Mouse (Mus musculus) midbrain, embryonic 12.5 days (tissue): ENCODE measurements around the gene Flt3l. TPM values are rescaled to one million over a fixed set of nuclear protein-coding genes. Genes with fewer than 3 reads are reported as not detected.
"Not testable (repeated sequence)": the region's sequence is repeated elsewhere in the genome, so short reads cannot be mapped to it uniquely, and the experiment has no call there.

Source experiments
- ATAC-seq: fragments of 200-750 bp; cut with Nextera tagmentation; 2 replicates; pipeline ENCODE4 v1.8.0; 2017; ENCODE audit warnings: low read depth, moderate TSS enrichment, moderate library complexity; ENCODE audit not compliant: low FRiP score
- H3K27ac ChIP-seq: fragments of 300-500 bp; sonication (generic); replicated peaks from 2 replicates; pipeline ENCODE4 v1.5.1; 2016; ENCODE audit warnings: mild to moderate bottlenecking
- H3K27me3 ChIP-seq: fragments of 300-500 bp; sonication (generic); 2 replicates; pipeline ENCODE4 v1.6.1; 2016; ENCODE audit warnings: mild to moderate bottlenecking
- H3K36me3 ChIP-seq: fragments of 300-500 bp; sonication (generic); 2 replicates; pipeline ENCODE4 v1.6.1; 2016
- H3K4me1 ChIP-seq: fragments of 300-500 bp; sonication (generic); 2 replicates; pipeline ENCODE4 v1.6.1; 2016
- H3K4me2 ChIP-seq: fragments of 300-500 bp; sonication (generic); replicated peaks from 2 replicates; pipeline ENCODE4 v1.6.1; 2016; ENCODE audit warnings: mild to moderate bottlenecking, moderate library complexity
- H3K4me3 ChIP-seq: fragments of 300-500 bp; sonication (generic); 2 replicates; pipeline ENCODE4 v1.5.1; 2016; ENCODE audit warnings: mild to moderate bottlenecking
- H3K9ac ChIP-seq: fragments of 300-500 bp; sonication (generic); replicated peaks from 2 replicates; pipeline ENCODE4 v1.6.1; 2016; ENCODE audit warnings: mild to moderate bottlenecking, moderate library complexity
- H3K9me3 ChIP-seq: fragments of 300-500 bp; sonication (generic); 2 replicates; pipeline ENCODE4 v1.6.1; 2016; ENCODE audit warnings: mild to moderate bottlenecking
- WGBS: fragments of 180-500 bp; shearing (Covaris S2); methylation state at CpG from one replicate; pipeline ENCODE4 v1.1.7; 2016; 5-methylcytosine and 5-hydroxymethylcytosine counted together
- polyA plus RNA-seq: library from polyadenylated mRNA; unstranded; fragments of >200 nt; fragmentation: Nextera tagmentation; extraction: Ambion mirVana; gene quantifications from 2 replicates; pipeline ENCODE4 v1.2.1, GENCODE M21; 2016

Gene Flt3l
- polyA plus RNA-seq, 1 experiment from 2014 or later: 1.2 TPM

DNA sequence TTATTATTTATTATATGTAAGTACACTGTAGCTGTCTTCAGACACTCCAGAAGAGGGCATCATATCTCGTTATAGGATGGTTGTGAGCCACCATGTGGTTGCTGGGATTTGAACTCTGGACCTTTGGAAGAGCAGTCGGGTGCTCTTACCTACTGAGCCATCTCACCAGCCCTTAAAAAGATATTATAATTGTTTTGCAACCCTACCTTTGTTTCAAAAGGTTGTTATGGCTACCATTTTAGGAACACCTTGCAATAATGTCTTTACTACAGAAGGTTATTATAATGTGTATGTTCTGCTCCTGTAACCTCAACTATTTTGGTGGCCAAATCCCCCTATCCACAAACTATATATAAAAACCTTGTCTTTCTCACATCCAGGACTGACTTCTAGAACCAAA lies 16.8 kb upstream of the Flt3l start:
- H3K27ac ChIP-seq, H3K9me3 ChIP-seq, H3K36me3 ChIP-seq, H3K4me3 ChIP-seq, ATAC-seq, H3K27me3 ChIP-seq, H3K9ac ChIP-seq: not testable (repeated sequence)
- Histone ChIP-seq H3K4me2 (peak overlapping the region; percentile 78; the same call in 1 of the 2 replicates), H3K4me1 (peaks cover 22% of the 10 kb centered on the region)
- 92% methylated on average over 2 of the region's 2 CpGs for WGBS

DNA sequence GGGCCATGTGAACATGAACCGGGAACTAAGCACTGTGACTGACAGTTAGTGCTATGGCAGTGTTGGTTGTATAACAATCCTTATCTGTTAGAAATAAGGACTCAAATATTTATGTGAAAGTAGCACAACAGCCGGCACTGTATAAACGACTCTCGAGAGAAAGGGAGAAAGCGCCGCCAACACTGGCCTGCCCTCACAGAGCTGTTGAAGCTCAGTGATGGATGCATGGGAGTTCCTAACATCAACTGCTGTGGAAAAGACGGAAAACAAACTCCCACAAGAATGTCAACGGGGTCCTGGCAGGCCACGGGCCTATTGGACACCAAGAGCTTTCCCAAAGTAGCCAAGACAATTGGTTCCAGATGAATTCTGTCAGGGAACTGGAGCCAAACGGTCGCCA lies 15.1 kb upstream of the Flt3l start:
- H3K4me2 ChIP-seq: no peak overlapping the region
- WGBS: 68% methylated on average over 11 of the region's 11 CpGs
- ATAC-seq: no peak
- no peak overlapping the region for H3K4me3 ChIP-seq
- no peak overlapping the region; the same call in 1 of the 2 replicates for H3K27ac ChIP-seq
- no peaks in the 10 kb centered on the region for H3K27me3 ChIP-seq
- no peaks in the 10 kb centered on the region for H3K9me3 ChIP-seq
- H3K36me3 ChIP-seq: no peaks in the 10 kb centered on the region
- no peak overlapping the region for H3K9ac ChIP-seq
- H3K4me1 ChIP-seq: peaks cover 22% of the 10 kb centered on the region

DNA sequence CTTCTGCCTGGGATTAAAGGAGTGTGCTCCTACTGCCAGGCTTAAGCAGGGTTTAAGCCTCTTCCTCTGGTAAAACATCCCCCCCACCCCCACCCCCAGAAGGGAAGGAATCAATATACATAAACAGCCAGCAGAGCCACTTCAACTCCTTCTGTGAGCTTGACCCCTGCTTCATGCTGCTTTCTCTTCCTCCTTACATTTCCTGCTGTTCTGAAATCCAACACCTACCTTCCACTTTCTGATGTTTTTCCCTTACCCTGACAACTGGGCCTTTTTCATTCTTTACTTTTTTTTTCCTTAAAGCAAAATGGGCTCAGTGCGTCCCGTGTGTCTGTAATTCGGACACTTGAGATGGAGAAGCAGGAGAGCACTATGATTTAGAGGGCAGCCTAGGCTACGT lies 14.1 kb upstream of the Flt3l start:
- Histone ChIP-seq H3K27ac (no peak overlapping the region; the same call in 1 of the 2 replicates), H3K27me3 (no peaks in the 10 kb centered on the region), H3K4me1 (peaks cover 21% of the 10 kb centered on the region), H3K9me3 (no peaks in the 10 kb centered on the region), H3K4me2 (no peak overlapping the region), H3K9ac (peak overlapping the region; percentile 17; the same call in 1 of the 2 replicates), H3K4me3 (no peak overlapping the region), H3K36me3 (0 out of 2 replicates have a peak, but pooled peaks cover 7% of the 10 kb centered on the region)
- no peak for ATAC-seq
- WGBS: 68% methylated on average over 4 of the region's 4 CpGs

DNA sequence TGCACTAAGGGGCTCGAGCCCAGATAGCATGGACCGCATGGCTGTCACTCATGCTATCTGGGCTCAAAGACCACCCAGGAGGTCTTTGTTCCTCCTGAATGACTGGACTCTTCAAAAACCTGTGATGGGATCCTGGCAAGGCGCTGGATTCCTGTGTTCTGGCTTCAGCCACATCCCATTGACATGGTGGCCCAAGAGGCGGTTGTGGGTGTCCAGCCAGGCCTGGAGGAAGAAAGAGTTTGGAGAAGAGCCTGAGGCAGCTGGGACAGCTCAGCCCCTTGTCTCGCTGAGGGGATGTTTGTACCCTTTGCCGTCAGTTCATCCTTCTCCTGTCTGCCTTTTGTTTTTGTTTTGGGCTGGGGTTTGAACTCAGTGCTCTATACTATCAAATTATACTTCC lies 13.3 kb upstream of the Flt3l start:
- Histone ChIP-seq H3K27me3 (no peaks in the 10 kb centered on the region), H3K9me3 (no peaks in the 10 kb centered on the region), H3K9ac (no peak overlapping the region), H3K36me3 (peaks cover 15% of the 10 kb centered on the region), H3K27ac (no peak overlapping the region), H3K4me1 (peaks cover 15% of the 10 kb centered on the region), H3K4me3 (no peak overlapping the region), H3K4me2 (no peak overlapping the region)
- no peak for ATAC-seq
- WGBS: 24% methylated on average over 6 of the region's 6 CpGs

DNA sequence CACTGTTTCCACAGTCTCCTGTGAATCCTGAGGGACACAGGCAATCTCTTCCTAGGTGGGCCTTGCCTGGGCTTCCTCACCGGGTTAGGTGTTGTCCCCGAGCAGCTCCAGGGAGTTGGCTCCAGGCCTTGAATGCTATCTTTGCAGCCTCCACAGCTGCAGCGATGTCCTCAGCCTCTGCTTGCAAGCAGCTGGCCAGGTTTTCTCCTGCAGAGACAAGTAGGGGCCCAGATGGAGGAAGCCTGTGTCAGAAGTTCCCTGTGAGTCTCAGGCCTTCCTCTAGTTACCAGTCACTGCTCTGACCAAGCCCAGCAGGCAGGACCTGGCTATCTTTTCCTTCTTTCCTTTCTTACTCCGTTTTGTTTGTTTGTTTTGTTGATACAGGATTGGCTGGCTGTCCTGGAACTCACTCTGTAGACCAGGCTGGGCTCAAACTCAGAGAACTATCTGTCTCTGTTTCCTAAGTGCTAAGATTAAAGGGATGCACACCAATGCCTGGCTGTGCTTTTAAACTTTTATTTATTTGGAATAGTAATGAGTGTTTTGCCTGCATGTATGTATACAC lies 12.4 kb upstream of the Flt3l start:
- Histone ChIP-seq H3K27ac (no peak overlapping the region), H3K4me1 (peaks cover 14% of the 10 kb centered on the region), H3K9ac (0 out of 2 replicates have a peak overlapping the region, but pooled peaks have one; percentile 11), H3K36me3 (peaks cover 24% of the 10 kb centered on the region), H3K4me2 (no peak overlapping the region), H3K9me3 (no peaks in the 10 kb centered on the region), H3K27me3 (no peaks in the 10 kb centered on the region), H3K4me3 (no peak overlapping the region)
- ATAC-seq: no peak
- WGBS: 65% methylated on average over 4 of the region's 4 CpGs

DNA sequence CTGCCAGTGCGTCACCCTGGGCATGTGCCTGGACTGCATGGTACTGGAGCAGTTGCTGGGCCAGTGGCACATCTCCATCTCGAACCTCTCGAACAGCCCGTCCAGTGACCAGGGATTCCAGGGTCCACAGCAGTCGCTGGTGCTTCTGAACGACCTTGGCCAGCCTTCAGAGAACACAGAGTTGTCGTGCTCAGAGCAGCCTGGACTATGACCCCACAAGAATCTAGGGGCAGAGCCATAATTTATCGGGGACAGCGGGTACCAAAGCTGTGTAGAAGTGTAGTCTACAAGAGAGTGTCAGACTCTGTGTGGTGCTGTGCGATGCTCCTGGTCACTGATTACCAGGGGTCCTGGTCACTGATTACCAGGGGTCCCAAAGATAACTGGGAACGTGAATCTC lies 11.7 kb upstream of the Flt3l start:
- peaks cover 30% of the 10 kb centered on the region for H3K36me3 ChIP-seq
- H3K9me3 ChIP-seq: no peaks in the 10 kb centered on the region
- peaks cover 9% of the 10 kb centered on the region; the same call in 1 of the 2 replicates for H3K4me1 ChIP-seq
- no peak overlapping the region for H3K4me3 ChIP-seq
- no peak overlapping the region for H3K9ac ChIP-seq
- ATAC-seq: no peak
- no peaks in the 10 kb centered on the region for H3K27me3 ChIP-seq
- WGBS: 94% methylated on average over 11 of the region's 11 CpGs
- no peak overlapping the region for H3K4me2 ChIP-seq
- H3K27ac ChIP-seq: no peak overlapping the region

DNA sequence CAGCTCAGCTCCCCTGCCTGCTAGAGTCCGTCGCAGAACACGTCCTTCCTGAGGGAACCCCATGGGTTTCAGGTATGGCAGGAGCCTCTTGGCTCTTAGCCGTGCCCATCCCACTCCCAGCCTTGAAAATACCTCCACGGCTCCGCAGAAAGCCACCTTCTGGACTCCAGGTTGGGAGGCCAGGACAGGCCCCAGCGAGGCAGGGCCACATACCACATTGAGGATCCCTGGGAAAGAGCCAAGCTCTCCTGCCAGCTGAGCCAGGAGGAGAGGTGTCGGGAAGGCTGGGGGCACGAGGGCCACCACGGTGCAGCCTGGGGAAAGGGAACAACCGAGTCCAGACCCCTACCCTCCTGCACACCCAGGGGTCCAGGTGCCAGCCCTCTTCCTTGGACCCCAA lies 11.0 kb upstream of the Flt3l start:
- no peaks in the 10 kb centered on the region for H3K27me3 ChIP-seq
- 95% methylated on average over 11 of the region's 11 CpGs for WGBS

DNA sequence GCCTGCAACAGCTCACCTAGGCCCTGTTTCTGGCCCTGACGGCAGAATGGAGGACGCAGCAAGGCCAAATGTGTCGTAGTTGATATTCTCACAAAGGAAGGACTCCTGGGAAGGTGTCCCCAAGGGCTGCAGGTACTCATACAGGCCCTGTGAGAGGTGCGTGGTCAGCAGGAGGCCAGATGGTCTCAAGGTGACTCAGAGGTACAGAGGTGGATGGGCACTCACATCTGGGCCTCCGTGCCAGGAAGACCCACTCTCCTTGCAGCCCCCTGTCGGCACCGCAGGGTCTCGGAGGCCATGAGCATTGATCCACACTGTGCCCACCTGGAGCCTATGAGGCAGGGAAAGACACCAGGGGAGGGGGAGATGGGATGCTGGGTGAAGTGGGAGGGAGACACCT lies 9.2 kb upstream of the Flt3l start:
- Histone ChIP-seq H3K9me3 (no peaks in the 10 kb centered on the region), H3K9ac (0 out of 2 replicates have a peak overlapping the region, but pooled peaks have one; percentile 7), H3K36me3 (peaks cover 48% of the 10 kb centered on the region), H3K4me3 (no peak overlapping the region), H3K27me3 (no peaks in the 10 kb centered on the region), H3K27ac (no peak overlapping the region), H3K4me1 (peaks cover 4% of the 10 kb centered on the region; the same call in 1 of the 2 replicates), H3K4me2 (no peak overlapping the region)
- WGBS: 96% methylated on average over 8 of the region's 8 CpGs
- no peak for ATAC-seq

More for the DNA sequence above, 11.0 kb upstream of the Flt3l start:
- no peak overlapping the region for H3K4me2 ChIP-seq
- H3K4me1 ChIP-seq: peaks cover 9% of the 10 kb centered on the region; the same call in 1 of the 2 replicates
- H3K9me3 ChIP-seq: no peaks in the 10 kb centered on the region
- no peak overlapping the region for H3K9ac ChIP-seq
- no peak overlapping the region for H3K4me3 ChIP-seq
- peaks cover 36% of the 10 kb centered on the region for H3K36me3 ChIP-seq
- no peak overlapping the region for H3K27ac ChIP-seq
- ATAC-seq: no peak

DNA sequence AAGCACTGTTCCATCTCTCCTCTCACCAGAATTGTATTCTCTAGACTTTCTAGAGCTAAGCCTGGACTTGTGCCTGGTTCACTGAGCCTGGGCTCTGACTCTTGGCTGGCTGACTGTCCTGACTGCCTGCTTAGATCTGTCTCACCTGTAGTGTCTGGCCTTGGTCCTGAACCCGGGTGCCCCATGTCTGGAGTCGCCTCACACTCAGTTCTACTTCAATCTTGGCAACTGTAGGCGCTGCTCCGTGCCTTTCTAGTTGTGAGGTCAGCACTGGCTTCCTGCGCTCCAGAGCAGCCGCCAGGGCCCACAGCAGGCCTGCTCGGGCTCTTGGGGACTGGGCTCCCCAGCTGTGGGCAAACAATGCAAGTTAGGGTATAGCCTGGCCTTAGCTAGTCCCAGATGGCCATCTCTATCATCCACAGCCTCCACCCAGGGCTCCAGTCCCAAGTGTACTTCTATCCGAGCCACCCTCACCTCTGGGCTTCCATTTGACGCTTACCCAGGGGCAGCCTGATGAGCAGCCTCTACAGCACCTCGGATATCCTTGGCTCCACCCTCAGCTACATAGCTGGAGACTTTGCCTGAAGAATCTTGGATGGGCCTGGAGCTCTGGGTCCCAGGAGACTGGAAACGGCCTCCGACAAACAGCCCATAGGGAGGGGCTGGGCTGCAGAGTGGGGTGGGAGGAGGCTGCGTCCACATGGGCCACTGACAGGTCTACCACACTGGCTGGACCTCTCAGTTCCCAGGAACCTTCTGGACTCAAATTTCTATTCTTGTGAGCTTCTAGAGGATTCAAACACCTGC lies 8.3 kb upstream of the Flt3l start:
- H3K27ac ChIP-seq: no peak overlapping the region
- H3K27me3 ChIP-seq: no peaks in the 10 kb centered on the region
- no peak for ATAC-seq
- whole genome bisulfite sequencing: 90% methylated on average over 13 of the region's 13 CpGs
- no peak overlapping the region for H3K4me3 ChIP-seq
- no peak overlapping the region for H3K9ac ChIP-seq
- H3K9me3 ChIP-seq: no peaks in the 10 kb centered on the region
- H3K4me2 ChIP-seq: no peak overlapping the region
- H3K4me1 ChIP-seq: peaks cover 1% of the 10 kb centered on the region; the same call in 1 of the 2 replicates
- peaks cover 48% of the 10 kb centered on the region for H3K36me3 ChIP-seq

DNA sequence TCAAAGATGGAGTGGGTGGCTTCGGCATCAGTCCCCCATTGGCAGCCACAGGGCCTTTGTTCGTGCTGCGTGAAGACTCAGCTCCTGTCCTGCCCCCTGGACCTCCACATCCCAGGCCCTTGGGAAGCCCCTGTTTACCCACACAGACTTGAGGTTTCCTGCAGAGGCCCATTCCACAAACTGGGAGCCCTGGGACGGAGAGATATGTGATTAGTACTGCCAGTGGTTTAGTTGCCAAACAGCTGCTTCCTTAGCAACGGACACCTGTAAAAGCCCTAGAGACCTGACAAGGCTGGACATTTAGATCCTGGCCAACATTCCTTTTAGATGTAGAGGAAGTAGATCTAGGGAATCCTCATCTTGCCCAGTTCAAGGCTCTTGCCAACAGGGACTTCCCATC lies 5.7 kb upstream of the Flt3l start:
- peaks cover 48% of the 10 kb centered on the region for H3K36me3 ChIP-seq
- no peak for ATAC-seq

DNA sequence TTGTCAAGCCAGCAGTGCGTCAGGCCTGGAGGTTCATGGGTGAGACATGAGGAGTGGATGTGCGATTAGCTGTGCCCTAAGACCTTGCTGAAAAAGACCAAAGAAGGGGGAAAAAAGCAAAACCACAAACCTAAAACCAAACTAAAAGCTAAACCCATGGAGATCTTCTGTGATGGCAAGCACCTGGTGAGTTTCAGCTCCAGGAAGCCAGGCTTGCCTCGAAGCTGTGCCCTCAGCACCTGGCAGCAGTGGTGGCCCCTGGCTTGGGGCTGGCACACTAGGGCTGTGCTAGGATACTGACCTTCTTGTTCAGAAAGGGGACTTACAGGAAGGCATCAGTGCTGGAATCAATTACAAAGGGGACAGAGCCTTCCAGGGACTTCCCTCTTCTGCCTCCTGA lies 5.1 kb upstream of the Flt3l start:
- peaks cover 48% of the 10 kb centered on the region for H3K36me3 ChIP-seq
- no peak overlapping the region for H3K4me2 ChIP-seq
- H3K4me1 ChIP-seq: 0 out of 2 replicates have a peak, but pooled peaks cover 2% of the 10 kb centered on the region
- no peak overlapping the region for H3K4me3 ChIP-seq
- peaks cover 9% of the 10 kb centered on the region for H3K27me3 ChIP-seq
- H3K27ac ChIP-seq: no peak overlapping the region
- ATAC-seq: no peak
- H3K9ac ChIP-seq: no peak overlapping the region; the same call in 1 of the 2 replicates
- WGBS: 85% methylated on average over 3 of the region's 3 CpGs
- no peaks in the 10 kb centered on the region for H3K9me3 ChIP-seq

More for the DNA sequence above, 5.7 kb upstream of the Flt3l start:
- H3K4me3 ChIP-seq: no peak overlapping the region
- WGBS: 86% methylated on average over 5 of the region's 5 CpGs
- H3K27me3 ChIP-seq: peaks cover 8% of the 10 kb centered on the region
- no peaks in the 10 kb centered on the region for H3K4me1 ChIP-seq
- H3K27ac ChIP-seq: no peak overlapping the region
- H3K9ac ChIP-seq: no peak overlapping the region
- no peaks in the 10 kb centered on the region for H3K9me3 ChIP-seq
- no peak overlapping the region for H3K4me2 ChIP-seq
